Mouse (Mus musculus): ENCODE measurements around the gene Gkn2.

Gene Gkn2

DNA sequence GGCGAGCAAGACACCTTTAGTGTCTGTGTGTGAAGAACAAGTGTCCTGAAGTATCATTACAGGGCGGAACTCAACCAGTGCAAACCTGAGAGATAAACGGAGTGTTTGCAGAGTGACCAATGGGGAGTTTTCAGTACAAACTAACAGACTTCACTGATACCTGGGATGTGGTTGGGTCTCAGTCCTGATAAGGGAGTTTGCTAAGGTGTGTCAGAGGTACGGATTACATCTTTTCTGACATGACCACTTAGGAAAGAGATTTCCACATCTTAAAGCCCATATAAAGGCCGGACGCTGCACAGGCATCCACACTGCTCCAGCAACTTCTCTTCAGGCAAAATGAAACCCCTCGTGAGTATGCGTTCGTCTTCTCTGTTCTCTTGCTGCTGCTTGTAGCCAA, at the start of gene Gkn2:
Gene Gkn2 (plus strand): TSS at position 301 of the 400 bp plus-strand sequence.
- in situ Hi-C loops (cut with MboI, MseI) = no loop called here

DNA sequence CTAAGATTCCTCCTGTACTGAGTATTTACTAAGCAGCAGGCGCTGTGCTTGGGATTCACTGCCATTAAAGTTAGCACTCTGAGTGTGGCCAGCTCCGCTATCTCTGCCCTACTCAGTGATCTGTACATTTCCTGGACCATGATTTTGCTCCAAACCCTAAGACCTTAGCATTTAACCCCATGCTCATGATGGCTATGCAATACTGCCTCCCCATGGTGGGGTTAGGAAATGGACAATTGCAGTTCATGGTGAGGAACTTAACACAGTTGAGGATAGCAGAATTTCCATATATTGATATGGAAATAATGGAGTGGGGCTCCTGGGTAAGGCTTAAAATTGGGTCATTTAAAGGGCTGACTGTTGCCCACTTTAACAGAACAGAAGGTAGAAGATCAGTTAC, 49.8 kb upstream of the Gkn2 start:
- in situ Hi-C loops (cut with MboI, MseI) = no loop called here

DNA sequence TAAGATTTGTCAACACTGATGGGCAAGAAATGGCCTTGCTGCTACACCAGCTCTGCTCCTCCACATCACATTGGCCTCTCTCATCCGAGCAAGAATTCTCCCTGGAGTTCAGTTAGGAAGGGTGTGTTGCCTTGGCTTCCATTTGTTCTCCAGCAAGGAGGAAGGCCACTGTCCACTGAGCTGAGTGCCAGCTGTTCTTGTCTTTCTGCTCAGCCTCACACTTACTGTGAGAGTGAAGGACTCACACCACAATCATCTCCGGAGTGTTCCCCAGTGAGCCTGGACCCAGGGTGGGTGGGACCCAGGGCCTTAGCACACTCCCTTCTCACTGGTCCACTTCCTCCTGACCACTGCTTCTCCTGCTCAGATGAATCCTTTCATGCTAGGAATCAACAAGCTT, 46.2 kb upstream of the Gkn2 start:
- in situ Hi-C loops (cut with MboI, MseI) = loop anchor here (5.0 kb wide), 1 partner anchor 220 kb away; no protein-coding TSS in a partner anchor

DNA sequence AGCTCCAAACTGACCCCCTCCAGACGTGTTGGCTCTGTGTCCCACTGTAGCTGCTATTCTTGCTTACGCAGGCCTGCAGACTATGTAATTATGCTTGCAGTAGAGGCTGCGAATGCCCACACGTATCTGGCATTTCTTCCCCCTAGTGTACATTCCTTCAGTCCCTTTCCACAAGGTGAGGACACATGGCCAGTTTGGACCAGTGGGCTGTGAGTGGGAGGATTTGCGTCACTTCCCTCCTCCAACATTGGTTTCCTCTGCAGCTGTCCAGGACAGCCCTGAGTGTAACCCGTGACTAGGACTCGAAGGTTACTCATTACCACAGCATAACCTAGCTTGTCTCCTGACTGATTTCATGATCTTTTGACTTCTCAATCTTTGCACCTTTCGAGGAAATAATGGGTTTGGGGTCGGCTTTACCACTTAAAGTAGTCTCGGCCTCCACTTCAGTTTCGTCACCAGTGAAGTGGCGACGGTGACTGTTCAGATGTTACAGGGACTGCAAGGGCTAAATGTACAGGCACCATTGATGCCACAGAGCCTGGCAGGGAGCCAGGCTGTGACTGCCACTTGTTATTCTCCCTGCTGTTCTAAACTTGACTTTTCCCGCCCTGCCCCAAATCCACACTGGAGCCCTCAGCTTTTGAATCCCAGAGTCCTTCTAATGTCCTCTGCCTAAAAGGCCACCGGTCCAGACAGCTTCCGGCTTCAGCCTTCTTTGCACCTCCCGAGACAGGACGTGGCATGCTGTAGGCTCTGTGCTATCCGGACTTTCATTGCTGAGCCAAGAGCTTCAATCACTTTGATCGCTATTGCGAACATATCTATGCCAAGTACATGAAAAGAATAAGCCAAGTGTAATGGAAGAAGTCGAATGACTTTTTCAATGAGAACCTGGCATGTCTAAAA, 44.6 kb upstream of the Gkn2 start:
- in situ Hi-C loops (cut with MboI, MseI) = loop anchor here (5.0 kb wide), 1 partner anchor 221 kb away; no protein-coding TSS in a partner anchor

DNA sequence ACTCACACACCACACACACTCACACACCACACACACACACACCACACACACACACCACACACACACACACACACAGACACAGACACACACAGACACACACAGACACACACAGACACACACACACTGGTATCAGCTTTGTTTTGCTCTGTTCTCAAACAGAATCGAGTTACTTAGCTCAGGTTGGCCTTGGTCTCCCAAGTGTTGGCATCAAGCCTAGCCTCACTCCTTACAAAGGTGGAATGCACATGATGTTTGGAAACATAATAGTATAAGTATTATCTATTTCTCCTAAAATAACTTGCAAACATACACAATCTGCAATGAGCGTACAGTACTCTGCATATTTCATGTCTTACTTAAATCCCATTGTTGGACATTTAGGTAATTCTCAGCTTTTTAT, 40.8 kb upstream of the Gkn2 start:
- in situ Hi-C loops (cut with MboI, MseI) = no loop called here

DNA sequence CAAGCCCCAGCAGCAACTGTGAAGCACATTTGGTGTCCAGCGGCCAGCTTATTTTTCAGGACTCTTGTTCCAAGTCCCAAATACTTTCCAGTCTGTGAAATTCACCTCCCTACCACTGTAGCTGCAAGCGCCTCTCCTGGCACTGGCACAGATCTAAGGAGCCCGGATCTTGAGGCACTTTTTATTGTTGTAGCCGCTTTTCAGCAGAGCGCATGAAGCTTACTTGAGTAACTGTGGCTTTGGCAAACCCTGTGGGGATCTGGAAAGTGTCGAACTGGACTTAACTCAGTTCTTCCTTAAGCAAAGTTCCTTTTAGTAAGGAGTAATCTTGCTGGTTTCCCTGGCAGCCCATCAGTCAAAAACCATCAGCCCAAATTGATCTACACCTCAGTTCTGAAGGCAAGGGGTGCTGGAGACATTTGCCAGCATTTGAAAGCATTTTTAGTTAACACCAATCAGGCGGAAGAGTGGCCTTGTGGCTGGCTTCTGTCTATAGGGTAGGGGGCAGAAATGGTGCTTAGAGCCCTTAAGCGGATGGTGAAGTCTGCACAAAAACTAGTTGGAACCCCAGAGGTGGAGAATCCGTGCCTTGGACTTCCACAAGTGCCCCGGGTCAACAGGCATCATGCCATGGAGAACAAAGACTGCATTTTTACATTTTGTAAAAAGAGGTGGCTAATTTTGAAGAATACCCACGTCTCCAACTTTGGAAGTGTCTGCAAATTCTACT, 38.6 kb upstream of the Gkn2 start:
- in situ Hi-C loops (cut with MboI, MseI) = no loop called here

DNA sequence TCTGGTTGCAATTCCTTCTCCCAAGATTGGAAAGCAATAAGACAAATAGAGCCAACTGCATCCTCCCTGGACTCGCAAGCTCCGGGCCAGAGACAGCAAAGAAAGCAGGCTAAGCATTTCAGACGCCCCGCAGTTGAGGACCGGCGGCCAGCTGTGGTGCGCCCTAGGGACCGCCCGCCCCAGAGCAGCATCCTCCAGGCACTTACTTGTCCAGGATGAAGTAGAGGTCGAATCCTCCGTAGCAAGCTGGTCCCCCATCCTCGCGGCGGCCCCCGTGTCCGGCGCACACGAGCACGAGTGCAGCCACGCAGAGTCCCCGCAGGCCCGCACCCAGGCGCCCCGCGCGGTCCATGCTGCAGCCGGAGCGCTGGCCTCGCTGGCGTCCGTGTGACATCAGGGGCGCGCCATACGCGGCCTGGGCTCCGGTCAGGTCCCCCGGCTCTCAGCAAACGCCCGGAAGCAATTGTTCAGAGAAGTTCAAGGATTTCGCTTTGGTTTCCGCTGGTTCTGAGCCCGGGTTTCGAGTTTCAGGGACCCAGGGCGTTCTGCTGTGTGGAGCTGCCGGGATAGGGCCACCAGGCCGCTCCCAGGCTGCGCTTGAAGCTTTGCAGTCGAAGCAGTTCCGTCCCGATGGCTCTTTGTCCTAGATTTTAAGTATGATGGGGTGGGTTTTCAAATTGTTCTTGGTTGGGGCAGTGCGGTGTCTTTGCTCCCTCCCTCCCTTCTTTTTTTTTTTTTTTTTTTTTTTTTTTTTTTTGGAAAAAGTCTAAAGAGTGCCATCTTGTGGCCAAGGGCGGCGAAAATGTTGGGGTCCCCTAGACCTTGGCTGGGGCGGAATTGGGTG, 37.8 kb upstream of the Gkn2 start, which contains the start of gene Antxr1:
Gene Antxr1 (minus strand): TSS at position 731 of the 844 bp plus-strand sequence.
- in situ Hi-C loops (cut with MboI, MseI) = no loop called here

DNA sequence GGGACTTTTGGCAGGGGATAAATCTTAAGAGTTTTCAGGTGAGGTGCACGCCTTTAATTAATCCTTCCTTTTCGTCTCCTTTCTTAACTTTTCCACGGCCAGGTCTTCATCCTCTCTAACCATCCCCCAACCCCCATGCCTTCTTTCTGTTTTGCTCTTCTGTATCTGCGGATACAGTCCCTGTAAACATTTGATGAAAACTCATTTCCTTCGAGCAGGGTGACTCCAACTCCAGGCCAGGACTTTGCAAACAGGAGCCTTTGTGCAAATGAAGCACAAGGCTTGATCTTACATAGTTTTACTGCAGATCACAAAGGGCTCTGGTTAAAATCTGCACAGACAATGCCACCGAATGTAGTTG, 37.2 kb upstream of the Gkn2 start:
- in situ Hi-C loops (cut with MboI, MseI) = no loop called here

DNA sequence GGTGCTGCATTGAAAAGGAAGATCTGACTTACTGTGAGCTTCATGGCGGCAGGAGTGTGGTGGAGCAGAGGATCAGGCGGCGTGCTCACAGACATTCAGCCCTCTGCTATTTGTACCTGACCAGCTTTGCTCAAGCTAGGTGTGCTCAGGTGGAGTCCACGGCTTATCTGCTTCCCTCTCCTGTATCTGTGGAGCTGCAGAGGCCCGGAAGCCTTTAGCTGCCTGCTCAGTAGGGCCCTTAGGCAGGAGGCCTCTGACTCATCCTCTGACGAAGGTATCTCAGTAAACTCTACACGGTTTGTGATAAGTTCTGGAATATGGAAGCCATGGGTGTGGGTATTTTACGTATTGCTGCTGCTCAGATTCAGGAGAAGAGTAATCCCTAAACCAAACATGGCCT, 22.3 kb upstream of the Gkn2 start, which contains the start of gene Gkn1:
Gene Gkn1 (minus strand): TSS at position 114 of the 400 bp plus-strand sequence.
- in situ Hi-C loops (cut with MboI, MseI) = no loop called here

DNA sequence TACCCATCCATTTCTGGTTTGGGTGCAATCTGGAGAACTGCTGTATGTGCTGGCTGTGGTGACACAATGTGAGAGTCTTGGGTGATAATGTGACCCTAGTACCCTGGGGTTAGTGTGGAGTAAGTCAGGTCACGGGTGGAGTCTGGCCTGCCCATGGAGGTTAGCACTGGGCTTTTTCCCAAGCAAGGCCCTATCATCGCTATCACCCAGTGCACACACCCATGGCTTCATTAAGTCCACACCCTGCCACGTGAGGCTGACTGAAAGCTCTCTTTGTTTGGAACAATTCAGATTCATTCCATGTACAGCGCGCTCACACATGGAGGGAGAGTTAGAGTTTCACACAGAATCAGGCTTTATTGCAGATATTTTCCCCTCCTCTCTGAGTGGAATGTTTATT, 18.7 kb upstream of the Gkn2 start:
- in situ Hi-C loops (cut with MboI, MseI) = no loop called here

DNA sequence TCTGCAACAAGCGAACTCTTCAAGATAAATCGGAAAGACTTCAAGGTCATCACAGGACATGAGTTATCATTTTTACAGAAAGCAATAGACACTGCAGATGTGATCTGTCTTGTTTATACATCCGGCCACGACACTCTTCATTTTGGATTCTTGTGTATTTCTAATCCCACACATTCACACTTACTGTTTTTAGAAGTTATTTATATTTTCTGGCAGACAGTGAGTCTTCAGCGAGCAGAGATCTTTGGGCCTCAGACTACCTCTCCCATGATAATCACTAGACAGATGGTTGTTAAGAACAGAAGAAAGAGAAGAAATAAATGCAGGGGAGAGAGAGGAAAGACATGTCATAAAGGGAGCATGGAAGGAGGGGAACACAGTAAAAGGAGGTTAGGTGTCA, 3.9 kb upstream of the Gkn2 start:
- in situ Hi-C loops (cut with MboI, MseI) = no loop called here

DNA sequence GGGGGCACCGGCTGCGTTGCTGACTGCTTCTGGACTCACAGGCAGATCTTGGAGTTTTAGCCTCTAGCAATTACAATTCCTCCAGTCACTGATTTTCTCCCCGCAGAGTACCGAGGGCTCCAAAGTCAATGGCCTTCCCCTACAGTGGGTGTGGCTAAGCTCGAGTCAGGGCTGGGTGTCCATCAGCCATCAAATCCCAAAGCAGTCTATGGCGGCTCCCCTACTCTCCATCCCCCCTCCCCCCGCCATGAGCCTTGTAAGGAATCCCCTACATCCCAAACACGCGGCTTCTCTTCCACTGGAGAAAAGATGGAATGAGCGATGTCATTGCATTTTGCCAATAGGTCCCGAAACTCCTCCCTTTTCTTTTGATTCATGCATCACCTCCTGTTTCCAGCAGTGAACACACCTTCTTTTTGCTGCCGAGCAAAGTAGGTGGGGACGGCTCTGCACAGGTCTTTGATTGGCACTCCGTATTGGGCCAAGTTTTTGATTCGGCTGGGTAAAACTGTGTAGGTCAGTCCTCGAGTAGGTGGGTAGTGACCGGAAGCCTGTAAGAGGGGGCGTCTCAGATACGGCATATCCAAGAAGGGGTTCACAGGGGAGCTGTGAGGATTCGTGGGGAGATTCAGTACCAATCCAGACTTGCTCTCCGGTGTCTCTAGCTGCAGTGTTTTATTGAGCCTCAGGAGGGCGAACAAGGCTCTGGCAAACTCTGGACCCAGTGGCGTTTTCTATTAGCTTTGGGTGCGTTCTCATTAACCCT, 11.0 kb downstream of the Gkn2 start:
- in situ Hi-C loops (cut with MboI, MseI) = loop anchor here (10.0 kb wide), 1 partner anchor 281 kb away; no protein-coding TSS in a partner anchor

DNA sequence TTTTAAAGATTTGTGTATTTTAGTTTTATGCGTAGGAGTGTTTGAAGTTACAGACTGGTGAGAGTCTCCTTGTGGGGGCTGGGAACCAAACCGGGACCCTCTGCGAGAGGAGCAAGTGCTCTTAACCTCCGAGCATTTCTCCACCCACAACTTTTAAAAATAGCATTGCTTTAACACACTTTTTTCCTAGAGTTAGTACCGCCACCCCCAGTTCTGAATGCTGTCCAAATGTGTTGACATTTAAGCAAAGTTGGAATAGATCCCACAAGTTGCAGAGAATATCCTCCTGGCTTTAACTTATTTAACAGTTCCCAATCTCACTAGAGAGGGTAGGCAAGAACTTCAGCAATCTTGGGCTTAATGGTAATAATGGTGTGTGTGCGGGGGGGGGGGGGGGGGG, 11.6 kb downstream of the Gkn2 start:
- in situ Hi-C loops (cut with MboI, MseI) = loop anchor here (10.0 kb wide), 1 partner anchor 280 kb away; no protein-coding TSS in a partner anchor

DNA sequence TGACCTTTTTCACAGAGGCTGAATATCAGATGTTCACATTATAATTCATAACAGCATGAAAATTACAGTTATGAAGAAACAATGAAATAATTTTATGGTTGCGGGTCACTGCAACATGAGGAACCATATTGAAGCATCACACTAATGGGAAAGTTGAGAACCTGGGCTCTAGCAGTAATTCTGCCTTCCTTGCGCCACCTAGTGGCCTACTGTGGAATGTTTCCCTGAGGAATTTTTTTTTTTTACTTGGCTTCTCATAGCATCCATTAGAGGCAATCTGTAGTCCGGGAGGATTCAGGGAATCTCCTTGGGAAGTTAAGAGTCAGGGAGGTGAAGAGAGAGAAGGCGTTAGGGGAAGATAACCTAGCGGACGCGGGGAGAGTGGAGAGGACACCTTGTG, 13.0 kb downstream of the Gkn2 start:
- in situ Hi-C loops (cut with MboI, MseI) = loop anchor here (10.0 kb wide), 1 partner anchor 279 kb away; no protein-coding TSS in a partner anchor

DNA sequence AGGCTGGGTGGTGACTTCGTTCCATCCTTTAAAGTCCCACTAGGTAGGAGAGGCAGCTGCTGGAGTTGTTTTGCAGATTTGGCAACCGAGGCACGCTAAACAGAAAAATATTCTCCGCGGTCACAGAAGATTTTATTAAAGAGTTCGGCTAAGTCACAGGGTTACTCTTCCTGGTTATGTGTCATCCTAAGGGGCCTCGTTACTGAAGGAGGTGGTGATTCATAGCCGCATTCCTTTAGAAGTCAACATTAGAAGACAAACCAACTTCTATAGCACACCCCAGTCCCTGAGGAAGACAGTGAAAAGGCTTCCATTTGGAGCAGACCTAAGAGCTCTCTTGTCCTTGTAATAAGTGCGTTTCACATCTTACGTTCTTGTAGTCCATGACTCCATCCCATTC, 13.5 kb downstream of the Gkn2 start:
- in situ Hi-C loops (cut with MboI, MseI) = loop anchor here (10.0 kb wide), 1 partner anchor 278 kb away; no protein-coding TSS in a partner anchor

DNA sequence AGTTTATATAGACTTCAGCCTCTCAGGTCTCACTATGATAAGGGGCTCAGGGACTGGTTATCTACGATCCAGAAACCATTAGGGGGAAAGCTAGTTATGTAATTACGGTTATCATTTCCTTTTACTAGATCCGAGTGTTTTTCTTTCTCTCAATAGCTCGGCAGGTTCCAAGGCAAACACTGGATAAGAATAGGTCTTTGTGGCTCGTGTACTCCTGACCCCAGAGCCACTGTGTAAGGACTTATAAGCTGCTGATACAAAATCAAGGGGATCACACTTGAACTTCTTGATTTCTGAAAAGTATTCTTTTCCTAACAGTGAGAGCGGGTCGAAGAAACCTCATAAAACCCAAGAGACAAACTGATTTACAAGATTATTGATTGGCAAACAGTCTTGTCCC, 15.7 kb downstream of the Gkn2 start, which contains the start of gene Gkn3:
Gene Gkn3 (minus strand): TSS at position 59 of the 400 bp plus-strand sequence.
- in situ Hi-C loops (cut with MboI, MseI) = loop anchor here (10.0 kb wide), 1 partner anchor 276 kb away; no protein-coding TSS in a partner anchor

DNA sequence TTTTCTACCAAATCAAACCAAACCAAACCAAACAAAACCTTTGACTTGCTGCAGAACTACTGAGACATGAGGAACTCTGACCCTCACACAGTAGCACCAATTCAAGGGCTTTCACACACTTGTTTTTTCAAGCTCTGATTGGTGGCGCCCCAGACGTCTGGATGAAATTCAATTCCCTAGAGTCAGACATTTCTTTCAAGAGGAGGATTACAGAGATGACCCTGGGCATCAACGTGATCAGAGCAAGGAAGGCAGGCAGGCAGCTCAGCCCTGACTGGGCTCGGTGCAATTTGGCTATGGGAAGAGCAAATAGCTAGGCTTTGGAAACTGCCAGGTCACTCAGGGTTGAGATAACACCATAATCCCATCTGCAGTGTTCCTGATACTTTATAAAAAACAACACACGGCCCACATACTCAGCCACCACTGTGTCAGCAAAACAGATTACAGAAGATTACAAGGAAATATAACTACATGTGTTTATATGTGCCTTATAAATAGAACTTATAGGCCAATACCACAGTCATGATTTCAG, 16.4 kb downstream of the Gkn2 start:
- in situ Hi-C loops (cut with MboI, MseI) = loop anchor here (10.0 kb wide), 1 partner anchor 275 kb away; no protein-coding TSS in a partner anchor

DNA sequence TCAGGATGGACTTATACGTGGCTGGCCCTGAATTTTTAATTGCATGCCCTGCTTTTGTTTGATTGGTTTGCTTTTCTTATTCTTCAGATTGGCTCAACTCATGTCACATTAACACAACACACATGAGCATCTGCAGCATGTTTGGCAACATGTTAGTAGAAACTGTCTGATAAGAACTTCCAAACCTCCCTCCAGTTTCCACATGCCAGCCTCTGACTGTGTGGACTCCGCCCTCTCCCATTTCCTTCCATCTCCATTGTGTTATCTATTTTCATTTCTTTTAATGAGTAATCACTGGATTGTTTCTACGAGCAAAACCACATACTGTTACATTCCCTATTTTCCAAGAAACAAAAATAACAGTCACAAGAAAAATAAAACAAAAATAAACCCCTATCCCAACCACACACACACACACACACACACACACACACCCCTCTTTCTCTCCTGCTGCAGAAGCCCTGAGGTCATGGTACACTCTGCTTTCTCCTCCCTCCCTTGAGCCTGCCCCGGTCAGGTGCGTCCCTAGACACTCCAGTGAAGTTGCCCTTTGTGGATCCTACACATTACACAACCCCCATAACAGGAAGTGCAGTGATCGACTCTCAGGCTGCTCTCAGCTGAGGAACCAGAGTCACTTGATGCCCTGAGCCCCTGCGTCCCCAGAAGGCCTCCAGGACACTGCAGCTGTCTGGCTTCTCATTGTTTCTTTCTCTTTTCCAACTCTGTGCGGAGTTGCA, 20.5 kb downstream of the Gkn2 start:
- in situ Hi-C loops (cut with MboI, MseI) = no loop called here

DNA sequence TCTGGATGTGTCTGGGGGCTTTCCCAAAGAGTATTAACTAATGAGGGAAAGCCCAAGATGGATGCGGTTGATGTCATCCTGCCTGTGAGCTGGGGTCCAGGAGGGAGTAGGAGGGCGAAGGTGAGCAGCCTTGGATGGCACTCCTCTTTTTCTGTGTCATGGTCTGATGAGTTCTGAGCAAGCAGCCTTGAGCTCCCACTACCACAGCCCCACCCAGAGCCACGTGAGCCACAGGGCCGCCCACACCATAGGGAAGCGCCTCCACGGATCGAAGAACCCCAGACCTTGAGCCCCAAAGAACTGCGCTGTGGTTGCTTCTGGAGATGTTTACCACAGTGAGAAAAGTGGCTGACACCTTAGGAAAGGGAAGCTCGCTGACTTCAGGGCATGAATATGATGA, 21.6 kb downstream of the Gkn2 start:
- in situ Hi-C loops (cut with MboI, MseI) = loop anchor here (5.0 kb wide), 1 partner anchor 58 kb away; no protein-coding TSS in a partner anchor
